Mouse (Mus musculus) erythroblast, embryonic 14.5 days (primary cell): ENCODE measurements around the gene Magi2.

Experiments
- GATA1 ChIP-seq: IDR thresholded peaks from 2 replicates; pipeline ENCODE4 v1.6.1; 2012; ENCODE audit warnings: low read length, inconsistent platforms, mixed read lengths
- TAL1 ChIP-seq: IDR thresholded peaks from 3 replicates; pipeline ENCODE4 v1.6.1; 2012; ENCODE audit warnings: low read length, inconsistent platforms, mixed read lengths

GRCm38 (mm10) chr5:19785320-19785719, 558.5 kb downstream of the Magi2 start:
- TF ChIP-seq GATA1 (no peak), TAL1 (no peak)
